Mouse (Mus musculus) thymus, postnatal 14 days (tissue): ENCODE results near the gene Sp3.
"Not testable (repeated sequence)": the region's sequence is repeated elsewhere in the genome, so short reads cannot be mapped to it uniquely, and the experiment has no call there.

Source experiments
- DNase-seq: peaks from one replicate; pipeline ENCODE4 v3.0.0; 2021

Gene Sp3

GRCm38 (mm10) chr2:72913458-72913760, 66.8 kb downstream of the Sp3 start:
- DNase-seq: no peak

- DNase-seq: no peak
Observed at GRCm38 (mm10) chr2:72912708-72913457, 67.4 kb downstream of the Sp3 start.

GRCm38 (mm10) chr2:72911527-72911926, 68.7 kb downstream of the Sp3 start:
- DNase-seq: no peak

- no peak for DNase-seq
Observed at GRCm38 (mm10) chr2:72909046-72909445, 71.2 kb downstream of the Sp3 start.

GRCm38 (mm10) chr2:72908191-72908910, 71.9 kb downstream of the Sp3 start:
- no peak for DNase-seq

GRCm38 (mm10) chr2:72906745-72907144, 73.5 kb downstream of the Sp3 start:
- no peak for DNase-seq

- DNase-seq: not testable (repeated sequence)
Observed at GRCm38 (mm10) chr2:72902816-72903680, 77.2 kb downstream of the Sp3 start.

GRCm38 (mm10) chr2:72898782-72899305, 81.4 kb downstream of the Sp3 start:
- DNase-seq: no peak

- no peak for DNase-seq
Observed at GRCm38 (mm10) chr2:72898094-72898781, 82.0 kb downstream of the Sp3 start.

GRCm38 (mm10) chr2:72889806-72890205, 90.4 kb downstream of the Sp3 start:
- no peak for DNase-seq
